Mouse (Mus musculus): ENCODE measurements around the gene Tmem206.

DNA sequence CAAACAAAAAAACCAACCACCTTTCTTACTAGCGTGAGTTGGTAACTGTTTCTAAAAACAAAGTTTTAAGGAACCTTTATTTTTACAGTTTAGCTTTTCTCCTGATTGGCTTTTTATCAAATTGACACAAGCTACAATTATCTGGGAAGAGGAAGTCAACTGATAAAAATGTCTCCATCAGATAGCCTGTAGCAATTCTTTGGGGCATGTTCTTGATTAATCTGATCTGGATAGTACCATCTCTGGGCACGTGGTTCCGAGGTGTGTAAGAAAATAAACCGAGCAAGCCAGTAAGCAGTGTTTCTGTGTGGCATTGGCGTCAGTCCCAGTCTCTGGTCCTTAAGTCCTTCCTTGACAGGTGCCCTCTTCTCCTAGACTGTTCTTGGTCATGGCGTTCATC, 36.7 kb downstream of the Tmem206 start:
- no peak for TF ChIP-seq CTCF (IDR thresholded peaks at IDR 0.05; ENCODE audit: low read depth)
- TF ChIP-seq EP300 (IDR thresholded peaks at IDR 0.05; ENCODE audit: low read depth) = no peak

All from liver, embryonic 14.5 days (tissue).